Mouse (Mus musculus): ENCODE results near the gene C1ql1. TPM values are rescaled to one million over a fixed set of nuclear protein-coding genes. Genes with fewer than 3 reads are reported as not detected.

The C1ql1 gene
- total RNA-seq, 2 experiments from 2014 or later = 36.0 to 37.8 TPM

GRCm38 (mm10) chr11:102961082-102961481 is 14.6 kb upstream of the C1ql1 start:
- no peak for DNase-seq (ENCODE audit: low spot score in 2 of 2)

- DNase-seq (ENCODE audit: low spot score in 2 of 2) = no peak
Observed at GRCm38 (mm10) chr11:102958870-102959269, 12.4 kb upstream of the C1ql1 start.

DNA sequence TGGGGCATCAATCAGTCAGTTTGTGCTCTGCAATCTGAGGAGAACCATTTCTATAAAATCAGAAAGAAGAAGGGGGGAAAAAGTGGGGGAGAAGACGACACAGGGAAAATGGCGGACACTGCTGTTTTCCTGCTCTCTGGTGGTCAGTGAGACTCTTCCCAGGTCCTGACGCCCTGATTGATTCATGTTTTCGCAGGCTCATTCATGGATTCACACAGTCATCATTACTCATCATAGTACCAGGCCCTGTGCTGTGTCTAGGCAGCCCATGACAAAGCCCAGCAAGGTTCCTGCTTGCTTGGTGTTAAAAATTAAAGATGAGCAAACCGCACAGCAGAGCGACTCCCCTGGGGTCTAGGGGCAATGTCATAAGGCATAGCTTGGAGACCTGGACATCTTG is 11.9 kb upstream of the C1ql1 start:
- no peak for DNase-seq (ENCODE audit: low spot score in 2 of 2)

DNA sequence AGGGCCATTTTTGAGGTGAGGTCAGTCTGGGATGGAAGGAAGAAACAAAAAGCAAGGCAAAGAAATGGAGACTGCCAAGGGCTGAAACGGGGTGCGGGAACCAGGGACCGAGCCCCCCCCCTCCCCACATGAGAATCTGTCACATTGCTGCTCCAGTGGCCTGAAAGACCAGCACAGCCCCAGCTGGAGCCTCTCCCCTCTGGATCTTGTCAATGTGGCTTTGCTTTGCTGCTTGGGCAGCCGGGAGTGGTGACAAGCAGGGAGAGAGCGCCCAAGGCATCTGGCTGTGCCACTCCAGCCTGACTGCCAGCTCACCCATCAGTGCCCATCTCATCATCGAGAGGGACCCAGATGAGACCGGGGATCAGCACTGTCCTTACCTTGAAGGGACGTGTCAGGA is 11.2 kb upstream of the C1ql1 start:
- no peak for DNase-seq (ENCODE audit: low spot score in 2 of 2)

- DNase-seq (ENCODE audit: low spot score in 2 of 2) = no peak
Observed at GRCm38 (mm10) chr11:102956962-102957614, 10.6 kb upstream of the C1ql1 start.

DNA sequence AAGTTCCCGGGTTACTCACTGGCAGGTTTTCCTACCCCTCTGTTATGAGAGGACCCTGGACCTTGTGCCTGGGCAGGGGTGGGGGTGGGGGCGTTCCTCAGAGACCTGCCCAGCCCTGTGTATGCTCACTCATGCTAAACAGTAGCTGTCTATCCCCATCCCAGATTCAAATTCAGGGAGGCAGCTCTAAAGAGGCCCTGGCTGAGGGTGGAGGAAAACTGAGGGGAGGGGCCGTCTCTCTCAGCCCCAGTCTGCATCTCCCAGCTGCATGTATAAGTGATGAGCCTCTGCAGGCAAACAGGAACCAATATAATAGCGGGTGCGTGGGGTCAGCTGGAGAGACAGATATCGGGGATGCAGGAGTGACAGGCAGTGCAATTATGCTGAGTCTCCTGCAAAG is 6.4 kb upstream of the C1ql1 start:
- DNase-seq (ENCODE audit: low spot score in 2 of 2) = no peak

DNA sequence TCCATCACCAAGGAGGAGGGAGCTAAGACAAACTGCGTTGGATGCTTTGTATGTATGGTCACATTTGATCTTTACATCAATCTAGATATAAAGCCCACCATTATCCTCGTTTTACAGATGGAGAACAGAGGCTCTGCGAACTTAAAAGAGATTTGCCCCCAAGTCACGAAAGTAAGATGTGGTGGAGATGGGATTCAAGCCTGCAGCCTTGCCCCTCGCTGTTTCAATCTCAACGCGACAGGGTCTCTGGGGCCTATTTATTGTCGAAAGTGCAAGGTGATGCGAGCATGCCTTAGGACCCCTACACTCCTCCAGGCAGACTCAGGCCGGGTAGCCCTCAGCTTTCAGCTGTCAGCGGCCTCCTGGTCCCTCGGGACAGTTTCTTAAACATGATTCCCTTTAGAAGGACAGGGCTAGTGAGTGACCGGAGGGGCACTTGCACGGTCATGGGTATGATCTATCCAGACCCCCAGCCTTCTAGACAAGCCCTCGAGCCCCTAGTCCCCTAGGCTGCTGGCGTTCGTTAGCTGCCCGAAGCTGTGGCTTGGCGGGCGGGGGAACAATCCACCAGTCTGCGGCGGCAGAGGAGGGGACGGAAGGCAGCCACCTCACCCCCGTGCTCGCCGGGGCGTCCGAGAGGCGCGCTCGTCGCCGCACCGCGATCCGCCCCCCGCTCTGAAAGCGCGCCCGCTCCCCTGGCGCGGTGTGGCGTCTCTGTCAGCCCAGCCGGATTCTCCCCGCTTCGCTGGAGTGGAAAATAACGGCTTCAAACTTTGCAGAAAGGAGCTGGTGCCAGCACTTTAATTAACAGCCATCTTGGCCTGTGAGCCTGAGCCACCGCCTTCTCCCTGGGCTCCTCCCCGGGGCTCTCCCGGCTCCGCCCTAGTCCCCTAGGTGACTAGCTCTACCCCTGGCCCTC is 1.8 kb upstream of the C1ql1 start:
- DNase-seq (ENCODE audit: low spot score in 2 of 2) = peak in 1 of 2 experiments; percentile 28

- peak in 1 of 2 experiments; percentile 13 for DNase-seq (ENCODE audit: low spot score in 2 of 2)
Observed at GRCm38 (mm10) chr11:102946992-102947343, 480 bp upstream of the C1ql1 start.

GRCm38 (mm10) chr11:102945306-102946264 is 903 bp downstream of the C1ql1 start:
- peak in 1 of 2 experiments; percentile 24 for DNase-seq (ENCODE audit: low spot score in 2 of 2)

GRCm38 (mm10) chr11:102941236-102941635 is 5.3 kb downstream of the C1ql1 start:
- DNase-seq (ENCODE audit: low spot score in 2 of 2) = no peak

- DNase-seq (ENCODE audit: low spot score in 2 of 2) = no peak
Observed at GRCm38 (mm10) chr11:102939024-102939675, 7.3 kb downstream of the C1ql1 start.

DNA sequence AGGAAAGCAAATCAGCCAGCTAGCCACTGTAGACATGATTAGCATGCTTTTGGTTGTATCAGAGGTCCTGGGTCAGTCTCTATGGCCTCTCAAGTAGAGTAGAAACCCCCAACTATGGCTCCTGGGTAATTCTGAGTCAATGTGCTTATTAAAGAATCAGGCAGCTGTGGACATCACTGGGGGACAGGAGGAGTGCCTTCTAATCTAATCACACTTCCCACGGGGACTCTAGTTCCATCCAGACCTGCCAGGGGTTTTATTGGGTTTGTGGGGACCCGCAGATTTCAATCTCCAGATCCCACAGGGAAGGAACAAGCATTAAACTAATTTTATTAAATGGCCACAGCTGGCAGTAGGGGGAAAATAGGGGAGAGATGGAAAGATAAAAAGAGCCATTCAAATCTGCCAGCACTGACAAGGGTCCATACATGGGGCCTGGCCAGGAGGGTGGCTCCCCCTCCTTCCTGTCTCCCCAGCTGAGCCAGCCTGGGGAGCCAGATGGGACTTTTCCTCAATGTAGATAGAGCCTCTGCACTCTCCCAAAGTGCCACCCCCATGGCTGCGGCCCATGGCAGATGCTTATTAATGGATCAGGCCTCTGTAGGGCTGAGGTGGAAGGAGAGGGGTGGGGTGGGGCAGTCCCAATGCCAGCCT is 8.8 kb downstream of the C1ql1 start:
- peak in 1 of 2 experiments; percentile 56 for DNase-seq (ENCODE audit: low spot score in 2 of 2)

DNA sequence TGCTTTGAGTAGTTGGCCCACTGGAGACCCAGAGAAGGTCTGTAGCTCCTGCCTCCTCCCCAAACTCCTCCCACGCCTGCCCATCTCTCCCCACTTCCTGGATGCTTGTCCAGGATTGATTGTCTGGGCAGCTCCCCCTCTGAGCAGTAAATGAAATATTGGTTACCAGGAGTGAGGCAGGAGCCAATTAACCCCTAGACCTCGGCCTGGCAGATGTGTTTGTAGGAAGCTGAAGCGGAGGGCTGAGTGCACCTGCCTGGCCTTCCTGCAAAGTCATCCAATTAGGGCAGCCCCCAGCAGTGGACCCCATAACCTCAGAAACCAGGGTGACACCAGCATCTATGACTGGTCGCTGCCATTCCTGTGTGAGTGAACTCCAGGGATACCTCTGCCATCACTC is 10.2 kb downstream of the C1ql1 start:
- DNase-seq (ENCODE audit: low spot score in 2 of 2) = no peak

DNA sequence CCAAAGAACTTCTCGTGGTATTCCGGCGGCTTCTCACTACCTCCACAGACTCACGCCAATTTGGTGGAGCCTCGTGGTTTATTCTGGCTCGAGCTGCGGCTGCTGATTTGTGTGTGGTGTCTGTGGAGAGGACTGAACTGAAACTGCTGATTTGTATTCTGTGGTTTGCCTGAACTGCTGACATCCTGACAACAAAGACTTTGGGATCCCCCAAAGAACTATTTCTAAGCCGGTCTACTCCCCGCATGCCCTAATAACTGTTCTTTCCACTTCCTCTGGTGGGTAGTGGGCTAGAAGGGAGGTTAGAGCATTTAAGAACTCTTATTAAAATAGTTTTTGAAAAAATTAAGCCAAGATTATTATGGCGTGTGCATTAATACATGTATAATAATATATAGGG is 15.8 kb downstream of the C1ql1 start:
- DNase-seq (ENCODE audit: low spot score in 2 of 2) = no peak

DNA sequence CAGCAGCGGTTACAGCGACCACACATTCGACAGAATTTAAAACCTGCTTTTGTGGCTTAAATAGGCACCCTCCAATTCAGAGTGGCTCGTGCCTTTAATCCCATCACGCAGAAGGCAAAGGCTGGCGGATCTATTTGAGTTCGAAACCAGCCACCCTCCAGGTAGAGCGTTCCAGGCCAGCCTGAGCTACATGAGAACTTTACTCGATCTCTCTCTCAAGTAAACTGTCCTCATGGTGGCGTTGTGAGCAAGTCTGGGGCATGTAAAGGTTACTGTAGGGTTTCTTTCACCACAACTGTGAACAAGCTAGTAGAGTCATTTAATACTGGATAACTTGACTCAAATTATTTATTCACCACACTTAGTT is 21.2 kb downstream of the C1ql1 start:
- DNase-seq (ENCODE audit: low spot score in 2 of 2) = no peak

DNA sequence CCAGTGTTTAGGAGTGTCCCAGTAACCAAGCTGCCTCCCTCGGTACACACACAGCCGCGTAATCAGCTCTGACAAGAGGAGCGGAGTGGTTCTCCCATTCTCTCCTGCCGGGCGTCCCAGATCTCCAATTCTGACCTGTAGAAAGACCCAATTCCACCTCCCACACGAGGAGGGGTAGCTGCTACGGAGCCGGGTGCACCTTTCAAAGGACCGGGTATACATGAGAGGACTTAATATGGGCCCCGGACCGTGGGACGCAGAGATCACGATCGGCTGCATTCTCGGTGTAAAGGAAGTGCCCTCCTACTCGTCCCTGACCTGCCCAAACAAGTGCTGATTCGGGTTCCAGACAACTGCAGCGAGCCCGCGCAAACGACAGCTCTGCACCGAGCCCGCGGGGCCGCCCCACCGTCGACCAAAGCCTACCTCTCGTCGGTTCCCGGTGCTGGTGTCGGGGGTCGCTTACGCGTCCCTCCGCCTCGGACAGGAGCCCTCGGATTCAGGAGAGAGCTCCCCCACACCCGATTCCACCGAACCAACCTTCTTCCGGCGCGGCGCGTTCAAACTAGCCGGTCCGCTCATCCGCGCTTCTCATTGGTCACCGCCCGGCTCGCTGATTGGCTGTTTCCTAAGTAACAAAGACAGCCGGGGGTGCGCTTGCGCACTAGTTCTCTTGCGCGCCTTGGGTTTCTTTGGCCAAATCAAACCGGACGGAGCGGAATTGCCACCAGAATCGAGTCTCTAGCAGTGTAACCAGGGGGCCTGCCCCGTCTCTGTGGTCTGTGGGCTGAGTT is 21.7 kb downstream of the C1ql1 start, which contains the start of gene Kif18b:
TSS of gene Kif18b (minus strand) at position 568 of the 794 bp plus-strand sequence.
- peak; percentile 89 to 96 for DNase-seq (ENCODE audit: low spot score in 2 of 2)

DNA sequence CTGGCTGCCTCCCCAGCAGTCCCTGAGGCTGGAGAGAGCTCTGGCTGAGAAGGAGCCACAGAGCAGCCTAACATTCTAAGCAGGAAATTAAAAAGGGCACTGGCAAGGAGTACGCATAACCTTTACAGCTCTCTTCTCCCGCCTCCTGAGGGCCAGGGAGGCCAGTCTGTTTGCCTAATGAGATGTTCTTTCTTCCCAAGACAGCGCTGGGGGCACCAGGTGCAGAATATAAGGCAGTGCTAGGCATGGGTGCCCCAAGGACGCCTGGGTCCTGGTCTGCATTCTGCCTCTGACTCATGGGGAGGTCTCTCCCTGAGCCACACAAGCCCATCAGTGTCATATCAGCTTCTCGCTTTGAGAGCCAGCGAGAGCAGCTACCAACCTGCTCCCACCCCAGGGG is 25.0 kb downstream of the C1ql1 start:
- no peak for DNase-seq (ENCODE audit: low spot score in 2 of 2)

GRCm38 (mm10) chr11:102918077-102918476 is 28.4 kb downstream of the C1ql1 start:
- DNase-seq (ENCODE audit: low spot score in 2 of 2) = no peak

GRCm38 (mm10) chr11:102915380-102915779 is 31.1 kb downstream of the C1ql1 start:
- DNase-seq (ENCODE audit: low spot score in 2 of 2) = no peak

All from layer of hippocampus, postnatal 14 days (tissue).